Mouse (Mus musculus) erythroblast, embryonic 14.5 days (primary cell): ENCODE measurements around the gene Copa. TPM values are rescaled to one million over a fixed set of nuclear protein-coding genes. Genes with fewer than 3 reads are reported as not detected.

Source experiments
- H3K27me3 ChIP-seq: 2 replicates; pipeline ENCODE4 v1.6.1; 2012; ENCODE audit warnings: inconsistent platforms; ENCODE audit not compliant: control insufficient read depth
- H3K36me3 ChIP-seq: 2 replicates; pipeline ENCODE4 v1.6.1; 2012; ENCODE audit warnings: mild to moderate bottlenecking, inconsistent platforms; ENCODE audit not compliant: control insufficient read depth
- H3K4me1 ChIP-seq: 2 replicates; pipeline ENCODE4 v1.6.1; 2012; ENCODE audit warnings: inconsistent platforms; ENCODE audit not compliant: control insufficient read depth
- H3K4me3 ChIP-seq: replicated peaks from 2 replicates; pipeline ENCODE3; 2012; ENCODE audit warnings: moderate library complexity, mild to moderate bottlenecking, inconsistent platforms
- H3K9me3 ChIP-seq: 2 replicates; pipeline ENCODE4 v1.6.1; 2012; ENCODE audit warnings: low read length, inconsistent platforms, mixed read lengths; ENCODE audit not compliant: control insufficient read depth
- GATA1 ChIP-seq: IDR thresholded peaks from 2 replicates; pipeline ENCODE4 v1.6.1; 2012; ENCODE audit warnings: low read length, inconsistent platforms, mixed read lengths
- TAL1 ChIP-seq: IDR thresholded peaks from 3 replicates; pipeline ENCODE4 v1.6.1; 2012; ENCODE audit warnings: low read length, inconsistent platforms, mixed read lengths
- polyA plus RNA-seq: library from polyadenylated mRNA; stranded (reverse); fragments of >175 nt; gene quantifications from 2 replicates; pipeline ENCODE4 v1.2.3, GENCODE M21; 2012

Copa gene
- polyA plus RNA-seq, 1 experiment = 0.78 TPM

GRCm38 (mm10) chr1:172116948-172117347, 34.6 kb downstream of the Copa start:
- Histone ChIP-seq H3K9me3 (no peaks in the 10 kb centered on the region), H3K4me3 (no peak overlapping the region), H3K4me1 (no peaks in the 10 kb centered on the region), H3K27me3 (no peaks in the 10 kb centered on the region), H3K36me3 (peaks cover 98% of the 10 kb centered on the region)
- TF ChIP-seq GATA1 (no peak), TAL1 (no peak)

GRCm38 (mm10) chr1:172119100-172119499, 36.8 kb downstream of the Copa start:
- Histone ChIP-seq H3K36me3 (peaks cover 95% of the 10 kb centered on the region), H3K9me3 (no peaks in the 10 kb centered on the region), H3K27me3 (no peaks in the 10 kb centered on the region), H3K4me1 (no peaks in the 10 kb centered on the region), H3K4me3 (no peak overlapping the region)
- TF ChIP-seq TAL1 (no peak), GATA1 (no peak)

GRCm38 (mm10) chr1:172119720-172120119, 37.4 kb downstream of the Copa start:
- no peak for TF ChIP-seq GATA1
- TF ChIP-seq TAL1 = no peak
- Histone ChIP-seq H3K27me3 (no peaks in the 10 kb centered on the region), H3K9me3 (no peaks in the 10 kb centered on the region), H3K4me1 (no peaks in the 10 kb centered on the region), H3K36me3 (peaks cover 89% of the 10 kb centered on the region), H3K4me3 (no peak overlapping the region)

DNA sequence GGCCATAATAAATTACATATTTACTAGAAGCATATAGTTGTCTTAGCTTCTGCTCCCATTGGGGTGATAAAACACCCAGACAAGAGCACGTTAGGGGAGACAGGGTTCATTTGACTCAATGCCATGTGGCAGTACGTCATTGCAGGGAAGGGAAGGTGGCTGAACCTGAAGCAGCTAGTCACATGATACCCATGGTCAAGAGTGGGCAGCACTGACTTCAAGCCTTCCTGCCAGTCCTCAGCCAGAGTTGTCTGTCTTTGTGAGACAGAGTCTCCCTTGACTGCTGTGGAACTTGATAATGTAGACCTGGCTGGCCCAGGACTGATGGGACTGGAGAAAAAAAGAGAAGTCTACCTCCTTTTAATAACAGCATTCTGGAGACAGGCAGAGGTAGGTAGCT, 40.3 kb downstream of the Copa start:
- no peak for TF ChIP-seq TAL1
- TF ChIP-seq GATA1 = no peak
- peaks cover 60% of the 10 kb centered on the region for H3K36me3 ChIP-seq
- H3K4me3 ChIP-seq = no peak overlapping the region
- peaks cover 12% of the 10 kb centered on the region for H3K4me1 ChIP-seq
- H3K9me3 ChIP-seq = no peaks in the 10 kb centered on the region
- no peaks in the 10 kb centered on the region for H3K27me3 ChIP-seq

DNA sequence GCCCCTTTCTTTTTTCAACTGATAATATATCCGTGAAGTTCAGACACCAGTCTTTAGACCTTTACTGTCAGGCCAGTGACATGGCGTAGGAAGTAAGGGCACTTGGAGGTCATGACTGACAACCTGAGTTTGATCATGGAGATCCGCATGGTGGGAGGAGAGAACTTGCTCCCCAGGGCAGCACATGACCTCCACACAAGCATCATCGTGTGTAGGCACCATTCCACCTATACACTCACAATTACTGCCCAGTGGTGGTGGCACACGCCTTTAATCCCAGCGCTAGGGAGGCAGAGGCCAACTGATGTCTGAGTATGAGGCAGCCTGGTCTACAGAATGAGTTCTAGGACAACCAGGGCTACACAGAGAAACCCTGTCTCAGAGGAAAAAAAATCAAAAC, 42.2 kb downstream of the Copa start:
- peaks cover 53% of the 10 kb centered on the region for H3K36me3 ChIP-seq

DNA sequence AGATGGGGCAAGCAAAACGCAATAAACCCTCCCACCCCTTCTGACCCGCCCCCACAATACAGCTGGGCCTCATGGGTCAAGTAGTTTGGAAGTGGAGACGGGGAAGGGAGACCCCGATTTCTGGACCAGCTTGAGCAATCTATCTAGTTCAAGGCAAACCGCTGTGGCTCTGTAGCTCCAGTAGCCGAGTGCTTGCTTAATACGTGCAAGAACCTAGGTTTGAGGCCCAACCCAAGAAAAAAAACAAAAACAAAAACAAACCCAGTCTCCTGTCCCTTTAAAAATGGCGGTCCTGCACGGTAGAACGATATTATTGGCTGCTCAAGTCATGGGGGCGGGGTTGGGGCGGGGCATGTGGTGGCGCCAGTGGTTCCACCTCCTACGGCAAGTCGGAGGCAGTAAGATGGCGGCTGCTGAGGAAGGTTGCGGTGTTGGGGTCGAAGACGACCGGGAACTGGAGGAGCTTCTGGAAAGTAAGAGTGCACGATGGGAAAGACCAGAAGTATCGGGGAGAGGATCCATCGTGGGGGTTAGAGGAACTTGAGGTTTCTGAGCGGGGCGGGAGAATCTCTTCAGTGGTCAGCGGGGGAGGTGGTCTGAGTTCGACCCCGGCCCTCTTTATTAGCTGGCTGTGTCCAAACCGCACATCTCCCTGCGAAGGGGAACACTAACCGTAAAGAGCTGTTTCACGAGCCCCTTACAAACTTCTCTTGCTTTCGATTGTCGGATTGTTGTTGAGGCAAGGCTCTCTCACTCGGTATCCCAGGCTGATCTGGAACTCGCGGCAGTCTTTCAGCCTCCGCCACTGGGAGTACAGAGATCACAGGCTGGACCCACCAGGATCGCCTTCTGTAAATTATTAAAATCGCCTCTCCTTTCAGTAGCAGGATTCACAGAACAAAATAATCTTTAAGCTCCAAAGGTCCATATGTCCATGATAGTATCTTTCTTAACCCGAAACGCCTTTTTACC, 44.3 kb downstream of the Copa start, which contains the start of gene Pex19:
TSS of gene Pex19 (plus strand) at position 380 of the 972 bp plus-strand sequence.
- peak within 1 kb of the TSS; percentile 95 for H3K4me3 ChIP-seq
- H3K9me3 ChIP-seq = no peaks in the 10 kb centered on the region
- H3K36me3 ChIP-seq = peaks cover 47% of the 10 kb centered on the region
- TF ChIP-seq GATA1 (no peak), TAL1 (no peak)
- no peaks in the 10 kb centered on the region for H3K27me3 ChIP-seq
- peaks cover 17% of the 10 kb centered on the region for H3K4me1 ChIP-seq

More for the DNA sequence above, 42.2 kb downstream of the Copa start:
- Histone ChIP-seq H3K9me3 (no peaks in the 10 kb centered on the region), H3K27me3 (no peaks in the 10 kb centered on the region), H3K4me1 (peaks cover 17% of the 10 kb centered on the region), H3K4me3 (no peak overlapping the region)
- TF ChIP-seq GATA1 (no peak), TAL1 (no peak)

DNA sequence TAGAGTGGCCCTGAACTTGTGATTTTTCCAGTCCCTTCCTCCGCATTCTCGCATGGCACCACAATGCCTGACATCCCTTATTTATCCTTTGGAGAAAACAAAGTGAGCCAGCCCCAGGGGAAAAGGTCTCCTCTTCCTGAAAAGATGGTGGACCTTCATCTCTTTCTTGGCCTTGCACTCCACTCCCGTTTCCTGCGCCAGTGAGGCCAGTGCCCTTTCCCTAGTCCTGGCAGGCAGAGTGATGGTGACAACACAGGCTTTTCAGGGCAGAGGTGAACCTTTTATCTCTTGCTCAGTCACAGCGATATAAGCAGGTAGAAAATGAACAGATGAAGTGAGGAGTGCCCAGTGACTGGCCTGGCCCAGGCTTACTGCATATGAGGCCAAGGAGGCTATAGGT, 45.2 kb downstream of the Copa start:
- Histone ChIP-seq H3K4me3 (peak overlapping the region; percentile 95), H3K27me3 (no peaks in the 10 kb centered on the region), H3K4me1 (peaks cover 17% of the 10 kb centered on the region), H3K9me3 (no peaks in the 10 kb centered on the region), H3K36me3 (peaks cover 47% of the 10 kb centered on the region)
- TF ChIP-seq TAL1 = no peak
- TF ChIP-seq GATA1 = no peak

DNA sequence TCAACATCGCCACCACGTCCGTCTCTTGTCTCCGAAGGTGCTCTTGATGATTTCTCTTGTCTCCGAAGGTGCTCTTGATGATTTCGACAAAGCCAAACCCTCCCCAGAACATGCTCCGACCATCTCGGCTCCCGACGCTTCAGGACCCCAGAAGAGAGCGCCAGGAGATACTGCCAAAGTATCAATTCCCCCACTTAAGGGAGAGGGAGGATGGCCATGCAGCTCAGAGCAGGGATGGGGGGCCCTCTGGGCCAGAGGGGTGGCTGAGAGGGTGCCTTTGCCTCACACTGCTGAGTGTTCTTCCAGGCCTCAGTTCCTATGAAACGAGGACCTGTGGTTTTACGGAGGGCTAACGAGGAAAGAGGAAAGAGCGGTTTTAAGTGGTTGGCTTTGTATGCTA, 46.2 kb downstream of the Copa start:
- TF ChIP-seq TAL1 (no peak), GATA1 (no peak)
- peaks cover 17% of the 10 kb centered on the region for H3K4me1 ChIP-seq
- no peaks in the 10 kb centered on the region for H3K27me3 ChIP-seq
- no peak overlapping the region for H3K4me3 ChIP-seq
- H3K9me3 ChIP-seq = no peaks in the 10 kb centered on the region
- H3K36me3 ChIP-seq = peaks cover 46% of the 10 kb centered on the region

GRCm38 (mm10) chr1:172129108-172129507, 46.8 kb downstream of the Copa start:
- TF ChIP-seq TAL1 = no peak
- no peak for TF ChIP-seq GATA1
- Histone ChIP-seq H3K27me3 (no peaks in the 10 kb centered on the region), H3K4me3 (no peak overlapping the region), H3K9me3 (no peaks in the 10 kb centered on the region), H3K4me1 (peaks cover 17% of the 10 kb centered on the region), H3K36me3 (peaks cover 49% of the 10 kb centered on the region)

DNA sequence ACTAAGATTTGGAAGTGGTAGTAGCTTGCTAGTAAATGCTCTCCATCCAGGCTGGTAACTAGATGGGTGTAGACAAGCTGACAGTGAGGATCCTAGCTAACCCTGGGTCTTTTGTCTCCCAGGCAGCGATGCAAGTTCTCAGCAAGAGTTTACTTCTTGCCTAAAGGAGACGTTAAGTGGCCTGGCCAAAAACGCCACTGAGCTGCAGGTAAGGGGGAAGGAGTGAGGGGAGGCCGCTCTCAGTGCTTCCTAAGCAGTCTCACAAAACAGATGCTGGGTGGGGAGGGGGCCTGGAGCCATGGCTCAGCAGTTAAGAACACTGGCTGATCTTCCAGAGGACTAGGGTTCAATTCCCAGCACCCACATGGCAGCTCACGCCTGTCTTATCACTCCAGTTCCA, 47.5 kb downstream of the Copa start:
- TF ChIP-seq GATA1 (no peak), TAL1 (no peak)
- Histone ChIP-seq H3K36me3 (peaks cover 56% of the 10 kb centered on the region), H3K4me1 (peaks cover 17% of the 10 kb centered on the region), H3K9me3 (no peaks in the 10 kb centered on the region), H3K27me3 (no peaks in the 10 kb centered on the region), H3K4me3 (no peak overlapping the region)
